ENCODE assay signal across 8 mouse cellular contexts in genomic region chr6:120301137-120301536, GRCm38 (mm10). TPM values are rescaled to one million over a fixed set of nuclear protein-coding genes. Genes with fewer than 3 reads are reported as not detected.
DNase-seq lines count a peak whose midpoint lies in the region; ATAC-seq lines count a peak whose summit lies in the region.

No protein-coding gene starts in this region.

- no peak for ATAC-seq in midbrain, embryonic 11.5 days (ENCODE audit: low FRiP score)
- ATAC-seq in frontal cortex, adult (ENCODE audit: low TSS enrichment), result peak; percentile 99

- no peak overlapping the region for H3K4me3 ChIP-seq in midbrain, embryonic 11.5 days (ENCODE audit: low read depth, low read length)
- no peak overlapping the region for H3K4me3 ChIP-seq in midbrain, embryonic 10.5 days

- no peaks in the 10 kb centered on the region for H3K4me1 ChIP-seq in midbrain, embryonic 11.5 days (ENCODE audit: control insufficient read depth, insufficient read depth, low read length)
- H3K4me1 ChIP-seq in midbrain, embryonic 10.5 days, result peaks cover 5% of the 10 kb centered on the region

- 32% methylated on average over 6 of the region's 6 CpGs for WGBS in midbrain, embryonic 11.5 days
- WGBS in midbrain, embryonic 10.5 days, result 34% methylated on average over 6 of the region's 6 CpGs

- no peaks in the 10 kb centered on the region for H3K36me3 ChIP-seq in midbrain, embryonic 11.5 days (ENCODE audit: control insufficient read depth, insufficient read depth, low read length)
- H3K36me3 ChIP-seq in midbrain, embryonic 10.5 days, result no peaks in the 10 kb centered on the region
- H3K36me3 ChIP-seq in splenic B cell, adult 2 months (ENCODE audit: control insufficient read depth, insufficient read depth, low read length, poor library complexity, severe bottlenecking), result no peaks in the 10 kb centered on the region

- peak; percentile 92 for DNase-seq in midbrain, embryonic 11.5 days (ENCODE audit: low spot score, missing footprints)
- DNase-seq in midbrain, embryonic 10.5 days (ENCODE audit: low spot score), result no peak
- DNase-seq in adrenal gland, postnatal 36 days, result peak; percentile 55 to 66
- DNase-seq in kidney, postnatal 14 days, result peak; percentile 64
- peak; percentile 55 for DNase-seq in lung, postnatal 10 days
- peak; percentile 17 for DNase-seq in splenic B cell, adult 2 months (ENCODE audit: low read depth, low spot score)
- no peak for DNase-seq in c-Kit-positive CD71-positive TER-119-positive erythroid progenitor cells, embryonic 14.5 days (ENCODE audit: low spot score)

- H3K27ac ChIP-seq in midbrain, embryonic 11.5 days (ENCODE audit: low read depth, low read length), result no peak overlapping the region
- no peak overlapping the region for H3K27ac ChIP-seq in midbrain, embryonic 10.5 days (replicated peaks)

- H3K9ac ChIP-seq in midbrain, embryonic 11.5 days (ENCODE audit: low read length), result no peak overlapping the region

- no peak overlapping the region for H3K4me2 ChIP-seq in midbrain, embryonic 11.5 days

- no peaks in the 10 kb centered on the region for H3K9me3 ChIP-seq in midbrain, embryonic 11.5 days (ENCODE audit: control insufficient read depth, low read length)
- no peaks in the 10 kb centered on the region for H3K9me3 ChIP-seq in midbrain, embryonic 10.5 days (replicated peaks)

- no peaks in the 10 kb centered on the region for H3K27me3 ChIP-seq in midbrain, embryonic 11.5 days (ENCODE audit: control insufficient read depth, insufficient read depth, low read length)
- peaks cover 16% of the 10 kb centered on the region for H3K27me3 ChIP-seq in midbrain, embryonic 10.5 days (ENCODE audit: low read depth, poor library complexity, severe bottlenecking)
- H3K27me3 ChIP-seq in splenic B cell, adult 2 months (ENCODE audit: control insufficient read depth, insufficient read depth, low read length, poor library complexity, severe bottlenecking), result no peaks in the 10 kb centered on the region

RNA-seq across cellular contexts. Expression of gene B4galnt3, which starts 6.8 kb away (rescaled TPM):
- 0.07 and 0.14 TPM in 2 replicates for polyA plus RNA-seq in midbrain, embryonic 11.5 days (2014; fragmentation: Nextera tagmentation; extraction: Ambion mirVana)
- polyA plus RNA-seq in midbrain, embryonic 10.5 days (2016; fragmentation: Nextera tagmentation; extraction: Ambion mirVana), result 0.05 and 0.11 TPM in 2 replicates
- total RNA-seq in adrenal gland, postnatal 36 days (2021), result 1 to 10 TPM; 7.4 to 8.9 TPM

RNA-seq across cellular contexts. Expression of gene D330020A13Rik, which starts 7.0 kb away (rescaled TPM):
- not detected in 2 replicates for polyA plus RNA-seq in midbrain, embryonic 11.5 days (2014; fragmentation: Nextera tagmentation; extraction: Ambion mirVana)
- not detected in 2 replicates for polyA plus RNA-seq in midbrain, embryonic 10.5 days (2016; fragmentation: Nextera tagmentation; extraction: Ambion mirVana)
- under 1 TPM in 1 of 2 experiments, not detected in 1; 0.40 TPM for total RNA-seq in adrenal gland, postnatal 36 days (2021)

Comparison
In these comparisons a context has a peak if more than half of its experiments do, and no peak if none do; other contexts are left out.
1. DNase-seq: peak in midbrain, embryonic 11.5 days (single experiment), adrenal gland, postnatal 36 days (2 of 2), kidney, postnatal 14 days (single experiment), lung, postnatal 10 days (single experiment) and splenic B cell, adult 2 months (single experiment); none in midbrain, embryonic 10.5 days (single experiment) and c-Kit-positive CD71-positive TER-119-positive erythroid progenitor cells, embryonic 14.5 days (single experiment).